Mouse (Mus musculus) intestine, embryonic 14.5 days (tissue): ENCODE data around the gene Epor. TPM values are rescaled to one million over a fixed set of nuclear protein-coding genes. Genes with fewer than 3 reads are reported as not detected.
A peak's percentile ranks its signal among the peaks of the same experiment; 100 is the strongest.

Experiments used
- ATAC-seq: fragments of 200-750 bp; cut with Nextera tagmentation; replicated peaks from 2 replicates; pipeline ENCODE4 v1.8.0; 2017; ENCODE audit warnings: low read depth, moderate number of reproducible peaks, moderate TSS enrichment, moderate library complexity; ENCODE audit not compliant: low FRiP score, low TSS enrichment
- DNase-seq: peaks from one replicate; pipeline ENCODE4 v3.0.0-alpha.2; 2018; ENCODE audit warnings: low spot score
- H3K27ac ChIP-seq: fragments of 300-500 bp; sonication (generic); 2 replicates; pipeline ENCODE4 v1.5.1; 2014; ENCODE audit warnings: low read depth, mild to moderate bottlenecking, control low read depth
- H3K27me3 ChIP-seq: fragments of 300-500 bp; sonication (generic); replicated peaks from 2 replicates; pipeline ENCODE4 v1.6.1; 2014; ENCODE audit warnings: low read length, control low read depth; ENCODE audit not compliant: control insufficient read depth, insufficient read depth
- H3K36me3 ChIP-seq: fragments of 300-500 bp; sonication (generic); 2 replicates; pipeline ENCODE4 v1.6.1; 2014; ENCODE audit warnings: low read length, control low read depth; ENCODE audit not compliant: control insufficient read depth, insufficient read depth
- H3K4me1 ChIP-seq: fragments of 300-500 bp; sonication (generic); replicated peaks from 2 replicates; pipeline ENCODE4 v1.6.1; 2014; ENCODE audit warnings: low read length, control low read depth, mixed read lengths; ENCODE audit not compliant: control insufficient read depth, insufficient read depth
- H3K4me2 ChIP-seq: fragments of 300-500 bp; sonication (generic); 2 replicates; pipeline ENCODE4 v1.6.1; 2014; ENCODE audit warnings: low read length
- H3K4me3 ChIP-seq: fragments of 300-500 bp; sonication (generic); 2 replicates; pipeline ENCODE4 v1.5.1; 2014; ENCODE audit warnings: low read depth, low read length, control low read depth, mixed read lengths
- H3K9ac ChIP-seq: fragments of 300-500 bp; sonication (generic); 2 replicates; pipeline ENCODE4 v1.6.1; 2014; ENCODE audit warnings: mild to moderate bottlenecking, low read length
- H3K9me3 ChIP-seq: fragments of 300-500 bp; sonication (generic); 2 replicates; pipeline ENCODE4 v1.6.1; 2016; ENCODE audit warnings: low read length, control low read depth; ENCODE audit not compliant: control insufficient read depth
- WGBS: fragments of 180-500 bp; shearing (Covaris S2); extraction: QIAGEN DNeasy Blood & Tissue Kit; methylation state at CpG from one replicate; pipeline ENCODE4 v1.1.7; 2014; 5-methylcytosine and 5-hydroxymethylcytosine counted together
- polyA plus RNA-seq: library from polyadenylated mRNA; unstranded; fragments of >200 nt; fragmentation: Nextera tagmentation; extraction: Ambion mirVana; gene quantifications from 2 replicates; pipeline ENCODE4 v1.2.1, GENCODE M21; 2014

Epor gene
- polyA plus RNA-seq, 1 experiment from 2014 or later = 4.2 TPM

DNA sequence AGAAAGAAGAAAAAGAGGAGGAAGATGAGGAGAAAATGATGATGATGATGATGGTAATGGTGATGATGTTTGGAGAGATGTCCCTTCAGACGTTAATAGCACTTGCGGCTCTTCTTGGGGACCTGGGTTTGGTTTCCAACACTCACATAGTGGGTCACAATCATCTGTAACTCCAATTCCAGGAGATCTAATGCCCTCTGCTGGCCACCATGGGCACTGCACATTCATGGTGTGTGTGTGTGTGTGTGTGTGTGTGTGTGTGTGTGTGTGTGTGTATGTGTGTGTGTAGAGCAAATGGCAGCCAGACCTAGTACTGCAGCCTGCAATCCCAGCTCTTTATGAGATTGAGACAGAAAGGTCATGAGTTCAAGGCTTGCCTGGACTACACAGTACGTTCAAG is 11.3 kb downstream of the Epor start:
- H3K4me3 ChIP-seq = no peak overlapping the region
- ATAC-seq (no peak), DNase-seq (no peak)
- no peak overlapping the region for H3K9ac ChIP-seq
- H3K4me1 ChIP-seq = peaks cover 3% of the 10 kb centered on the region; the same call in 1 of the 2 replicates
- no peaks in the 10 kb centered on the region for H3K36me3 ChIP-seq
- peaks cover under 1% of the 10 kb centered on the region; the same call in 1 of the 2 replicates for H3K27me3 ChIP-seq
- WGBS = 66% methylated on average over 3 of the region's 3 CpGs
- H3K9me3 ChIP-seq = no peaks in the 10 kb centered on the region
- no peak overlapping the region for H3K4me2 ChIP-seq
- H3K27ac ChIP-seq = no peak overlapping the region

DNA sequence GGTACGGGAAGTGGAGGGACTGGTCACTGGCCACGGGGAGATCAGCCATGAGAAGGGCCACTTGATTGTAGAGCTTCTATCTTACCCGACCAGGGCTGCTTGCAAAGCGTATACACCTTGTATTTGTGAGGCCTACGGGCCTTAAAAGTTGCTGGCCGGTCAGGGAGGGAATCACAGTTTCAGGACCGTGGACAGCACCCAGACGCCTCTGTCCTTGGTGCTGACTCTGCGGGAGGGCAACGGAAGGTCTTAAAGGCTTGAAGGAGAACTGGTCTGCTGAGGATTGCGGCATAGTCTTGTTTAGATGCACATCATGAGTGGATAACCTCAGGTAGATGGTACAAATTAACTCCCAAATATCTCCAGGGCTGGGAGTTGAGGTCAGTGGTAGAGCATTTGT is 13.0 kb downstream of the Epor start:
- Histone ChIP-seq H3K4me1 (0 out of 2 replicates have a peak, but pooled peaks cover 3% of the 10 kb centered on the region), H3K9ac (no peak overlapping the region), H3K27ac (no peak overlapping the region), H3K27me3 (peaks cover 6% of the 10 kb centered on the region; the same call in 1 of the 2 replicates), H3K4me3 (no peak overlapping the region), H3K4me2 (no peak overlapping the region), H3K36me3 (no peaks in the 10 kb centered on the region), H3K9me3 (no peaks in the 10 kb centered on the region)
- 20% methylated on average over 11 of the region's 11 CpGs for WGBS
- no peak for ATAC-seq
- DNase-seq = peak; percentile 99

GRCm38 (mm10) chr9:21948790-21949189 is 14.5 kb downstream of the Epor start:
- no peaks in the 10 kb centered on the region for H3K9me3 ChIP-seq
- H3K27ac ChIP-seq = no peak overlapping the region
- no peak for ATAC-seq
- H3K27me3 ChIP-seq = peaks cover 6% of the 10 kb centered on the region; the same call in 1 of the 2 replicates
- no peaks in the 10 kb centered on the region for H3K36me3 ChIP-seq
- no peak for DNase-seq
- H3K4me3 ChIP-seq = no peak overlapping the region
- no peak overlapping the region for H3K4me2 ChIP-seq
- WGBS = 63% methylated on average over 6 of the region's 6 CpGs
- 0 out of 2 replicates have a peak, but pooled peaks cover 3% of the 10 kb centered on the region for H3K4me1 ChIP-seq
- H3K9ac ChIP-seq = no peak overlapping the region

DNA sequence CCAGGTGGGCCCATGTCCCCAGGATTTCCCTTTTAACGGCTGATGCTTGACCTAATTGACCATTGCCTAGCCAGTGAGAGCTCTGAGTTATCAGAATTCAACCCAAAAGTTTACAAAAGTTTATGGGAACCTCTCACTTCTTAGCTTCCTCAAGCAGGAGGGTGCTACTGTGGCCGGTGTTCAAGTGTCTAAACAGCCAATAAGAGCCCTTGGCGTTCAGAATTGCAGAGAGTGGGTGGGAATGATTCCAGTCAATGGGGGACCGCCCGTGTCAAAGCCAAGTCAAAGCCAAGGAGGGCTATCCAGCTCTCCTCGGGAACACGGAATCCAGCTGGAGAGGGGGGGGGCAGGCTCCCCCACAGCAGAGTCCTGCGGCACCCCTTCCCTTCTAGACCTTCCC is 15.2 kb downstream of the Epor start:
- Histone ChIP-seq H3K9me3 (no peaks in the 10 kb centered on the region), H3K36me3 (no peaks in the 10 kb centered on the region), H3K27me3 (peaks cover 6% of the 10 kb centered on the region; the same call in 1 of the 2 replicates), H3K27ac (no peak overlapping the region), H3K4me1 (0 out of 2 replicates have a peak, but pooled peaks cover 3% of the 10 kb centered on the region), H3K4me3 (no peak overlapping the region), H3K9ac (no peak overlapping the region), H3K4me2 (no peak overlapping the region)
- no peak for DNase-seq
- WGBS = 50% methylated on average over 8 of the region's 8 CpGs
- ATAC-seq = no peak

DNA sequence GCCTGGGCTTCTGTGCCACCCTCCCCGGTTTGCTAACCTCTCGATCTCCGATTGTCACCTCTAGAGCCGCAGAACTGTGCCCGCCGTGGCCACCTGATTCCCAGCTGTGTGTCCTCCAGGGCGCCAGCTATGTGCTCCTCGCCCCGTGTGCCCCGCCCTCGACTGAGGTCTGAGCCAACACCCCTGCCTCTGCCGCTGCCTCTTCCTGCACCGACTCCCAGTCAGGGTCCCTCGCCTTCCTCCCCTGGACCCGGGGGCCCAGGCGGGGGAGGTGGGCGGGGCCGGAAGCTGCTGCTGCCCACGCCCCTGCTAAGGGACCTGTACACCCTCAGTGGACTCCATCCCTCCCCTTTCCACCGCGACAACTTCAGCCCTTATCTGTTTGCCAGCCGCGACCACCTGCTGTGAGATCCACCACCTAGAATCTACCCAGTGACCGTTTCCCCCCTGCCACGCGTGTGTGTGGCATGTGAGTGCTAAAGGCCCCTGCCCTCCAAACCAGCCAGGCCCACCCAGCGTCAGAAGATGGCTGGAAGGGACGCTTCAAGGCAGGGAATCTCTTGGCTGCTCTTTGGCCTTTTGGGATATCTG is 15.7 kb downstream of the Epor start:
- ATAC-seq (no peak), DNase-seq (no peak)
- Histone ChIP-seq H3K4me2 (peak overlapping the region; percentile 18; the same call in 1 of the 2 replicates), H3K36me3 (no peaks in the 10 kb centered on the region), H3K27me3 (peaks cover 6% of the 10 kb centered on the region; the same call in 1 of the 2 replicates), H3K4me3 (no peak overlapping the region), H3K4me1 (0 out of 2 replicates have a peak, but pooled peaks cover 3% of the 10 kb centered on the region), H3K27ac (no peak overlapping the region), H3K9ac (no peak overlapping the region), H3K9me3 (no peaks in the 10 kb centered on the region)
- WGBS = 6% methylated on average over 28 of the region's 28 CpGs

- 17% methylated on average over 23 of the region's 23 CpGs for WGBS
- H3K36me3 ChIP-seq = no peaks in the 10 kb centered on the region
- H3K4me2 ChIP-seq = no peak overlapping the region; the same call in 1 of the 2 replicates
- no peaks in the 10 kb centered on the region for H3K9me3 ChIP-seq
- no peak overlapping the region for H3K27ac ChIP-seq
- 0 out of 2 replicates have a peak, but pooled peaks cover 3% of the 10 kb centered on the region for H3K4me1 ChIP-seq
- ATAC-seq = no peak
- peaks cover 6% of the 10 kb centered on the region; the same call in 1 of the 2 replicates for H3K27me3 ChIP-seq
- H3K4me3 ChIP-seq = no peak overlapping the region
- no peak for DNase-seq
- no peak overlapping the region for H3K9ac ChIP-seq
Observed at GRCm38 (mm10) chr9:21944267-21944666, 19.0 kb downstream of the Epor start.

GRCm38 (mm10) chr9:21943638-21944037 is 19.7 kb downstream of the Epor start:
- DNase-seq (no peak), ATAC-seq (no peak)
- H3K27ac ChIP-seq = no peak overlapping the region
- H3K36me3 ChIP-seq = no peaks in the 10 kb centered on the region
- H3K4me2 ChIP-seq = no peak overlapping the region
- H3K9ac ChIP-seq = no peak overlapping the region
- no peak overlapping the region for H3K4me3 ChIP-seq
- peaks cover 6% of the 10 kb centered on the region; the same call in 1 of the 2 replicates for H3K27me3 ChIP-seq
- no peaks in the 10 kb centered on the region for H3K9me3 ChIP-seq
- 0 out of 2 replicates have a peak, but pooled peaks cover 3% of the 10 kb centered on the region for H3K4me1 ChIP-seq
- WGBS = 43% methylated on average over 12 of the region's 12 CpGs

GRCm38 (mm10) chr9:21943046-21943445 is 20.3 kb downstream of the Epor start:
- 70% methylated on average over 12 of the region's 12 CpGs for WGBS
- Histone ChIP-seq H3K27ac (no peak overlapping the region), H3K4me2 (no peak overlapping the region), H3K27me3 (peaks cover 6% of the 10 kb centered on the region; the same call in 1 of the 2 replicates), H3K4me1 (0 out of 2 replicates have a peak, but pooled peaks cover 5% of the 10 kb centered on the region), H3K9me3 (no peaks in the 10 kb centered on the region), H3K36me3 (no peaks in the 10 kb centered on the region), H3K9ac (no peak overlapping the region), H3K4me3 (no peak overlapping the region)
- DNase-seq (no peak), ATAC-seq (no peak)
